Mouse (Mus musculus) embryonic fibroblast, embryonic 13.5 days (primary cell): ENCODE measurements around the gene Oca2.

Experiments
- CTCF ChIP-seq: IDR thresholded peaks from 2 replicates; pipeline ENCODE4 v1.5.1; 2011; ENCODE audit warnings: mild to moderate bottlenecking, control low read depth, low read length, moderate library complexity, borderline replicate concordance; ENCODE audit not compliant: insufficient read depth
- POLR2A ChIP-seq: IDR thresholded peaks from 2 replicates; pipeline ENCODE4 v1.6.1; 2011; ENCODE audit warnings: low read depth, mild to moderate bottlenecking, control low read depth, low read length, moderate library complexity

DNA sequence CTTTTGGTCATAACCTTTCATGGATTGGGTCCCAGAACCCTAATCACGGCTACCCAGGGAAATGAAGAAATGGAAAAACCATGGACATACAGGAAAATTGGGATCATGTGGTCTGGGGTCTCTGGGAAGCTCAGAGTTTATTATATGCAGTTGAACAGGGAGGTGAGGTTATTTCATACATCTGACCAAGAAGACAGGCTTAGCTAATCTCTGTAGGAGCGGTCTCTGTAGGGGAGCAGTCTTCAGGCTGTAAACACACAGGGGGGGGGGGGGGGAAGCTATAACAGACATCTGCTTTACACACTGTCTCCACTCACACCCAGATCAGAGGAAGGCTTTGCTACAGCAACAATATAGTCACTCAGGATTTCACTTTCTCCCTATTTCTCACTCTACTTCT, 184.0 kb downstream of the Oca2 start:
- TF ChIP-seq POLR2A (no peak), CTCF (no peak)
